Mouse (Mus musculus): Measurements from ENCODE around the gene Olfr1039. TPM values are rescaled to one million over a fixed set of nuclear protein-coding genes. Genes with fewer than 3 reads are reported as not detected.
"Not testable (repeated sequence)": the region's sequence is repeated elsewhere in the genome, so short reads cannot be mapped to it uniquely, and the experiment has no call there.

Olfr1039 gene
- 0.08 TPM in 1 of 2 replicates, not detected in the other for polyA plus RNA-seq (2015; fragmentation: Nextera tagmentation; extraction: Ambion mirVana)

GRCm38 (mm10) chr2:86135828-86136227 is at the start of gene Olfr1039:
TSS of gene Olfr1039 (minus strand) at chr2:86135928.
- H3K4me1 ChIP-seq: no peaks in the 10 kb centered on the region
- no peak within 1 kb of the TSS for H3K27ac ChIP-seq
- no peaks in the 10 kb centered on the region for H3K36me3 ChIP-seq
- WGBS: 96% methylated on average over 1 of the region's 1 CpGs
- H3K9me3 ChIP-seq: no peaks in the 10 kb centered on the region
- no peak within 1 kb of the TSS for H3K4me2 ChIP-seq
- ATAC-seq (ENCODE audit: insufficient number of reproducible peaks, insufficient read depth, low FRiP score, low TSS enrichment, low read depth): no peak
- no peak within 1 kb of the TSS for H3K4me3 ChIP-seq
- no peak within 1 kb of the TSS for H3K9ac ChIP-seq
- no peaks in the 10 kb centered on the region for H3K27me3 ChIP-seq

GRCm38 (mm10) chr2:86179950-86180349 is 44.2 kb upstream of the Olfr1039 start:
- H3K4me2 ChIP-seq: no peak overlapping the region
- no peaks in the 10 kb centered on the region for H3K36me3 ChIP-seq
- no peak overlapping the region for H3K9ac ChIP-seq
- no peaks in the 10 kb centered on the region for H3K9me3 ChIP-seq
- H3K27ac ChIP-seq: no peak overlapping the region
- H3K4me3 ChIP-seq: no peak overlapping the region
- ATAC-seq (ENCODE audit: insufficient number of reproducible peaks, insufficient read depth, low FRiP score, low TSS enrichment, low read depth): no peak
- WGBS: 72% methylated on average over 3 of the region's 3 CpGs
- H3K27me3 ChIP-seq: no peaks in the 10 kb centered on the region
- no peaks in the 10 kb centered on the region for H3K4me1 ChIP-seq

- Histone ChIP-seq H3K9ac (no peak within 1 kb of the TSS), H3K27ac (no peak within 1 kb of the TSS), H3K36me3 (no peaks in the 10 kb centered on the region), H3K4me3 (no peak within 1 kb of the TSS), H3K4me2 (no peak within 1 kb of the TSS), H3K4me1 (no peaks in the 10 kb centered on the region), H3K27me3 (no peaks in the 10 kb centered on the region), H3K9me3 (no peaks in the 10 kb centered on the region)
- ATAC-seq (ENCODE audit: insufficient number of reproducible peaks, insufficient read depth, low FRiP score, low TSS enrichment, low read depth): no peak
Observed at GRCm38 (mm10) chr2:86177720-86178119, 42.0 kb upstream of the Olfr1039 start, which contains the start of gene Olfr1044. TSS of gene Olfr1044 (minus strand) at chr2:86177820.

GRCm38 (mm10) chr2:86175422-86175821 is 39.7 kb upstream of the Olfr1039 start:
- H3K4me1 ChIP-seq; H3K27me3 ChIP-seq; H3K4me2 ChIP-seq; ATAC-seq (ENCODE audit: insufficient number of reproducible peaks, insufficient read depth, low FRiP score, low TSS enrichment, low read depth); H3K9me3 ChIP-seq; H3K9ac ChIP-seq; H3K36me3 ChIP-seq; H3K27ac ChIP-seq; H3K4me3 ChIP-seq: not testable (repeated sequence)
- 72% methylated on average over 7 of the region's 7 CpGs for WGBS

GRCm38 (mm10) chr2:86167422-86167821 is 31.7 kb upstream of the Olfr1039 start, which contains the start of gene Olfr1043:
TSS of gene Olfr1043 (minus strand) at chr2:86167522.
- no peak for ATAC-seq (ENCODE audit: insufficient number of reproducible peaks, insufficient read depth, low FRiP score, low TSS enrichment, low read depth)
- Histone ChIP-seq H3K27ac (no peak within 1 kb of the TSS), H3K9ac (no peak within 1 kb of the TSS), H3K27me3 (no peaks in the 10 kb centered on the region), H3K4me2 (no peak within 1 kb of the TSS), H3K9me3 (no peaks in the 10 kb centered on the region), H3K4me3 (no peak within 1 kb of the TSS), H3K4me1 (no peaks in the 10 kb centered on the region), H3K36me3 (no peaks in the 10 kb centered on the region)
- 86% methylated on average over 2 of the region's 2 CpGs for WGBS

- 92% methylated on average over 2 of the region's 2 CpGs for WGBS
Observed at GRCm38 (mm10) chr2:86161738-86162137, 26.0 kb upstream of the Olfr1039 start, which contains the start of gene Olfr1042. TSS of gene Olfr1042 (minus strand) at chr2:86161838.

GRCm38 (mm10) chr2:86146632-86147031 is 10.9 kb upstream of the Olfr1039 start, which contains the start of gene Olfr1040:
TSS of gene Olfr1040 (minus strand) at chr2:86146732.
- no peak for ATAC-seq (ENCODE audit: insufficient number of reproducible peaks, insufficient read depth, low FRiP score, low TSS enrichment, low read depth)
- Histone ChIP-seq H3K9ac (no peak within 1 kb of the TSS), H3K4me1 (no peaks in the 10 kb centered on the region), H3K27ac (no peak within 1 kb of the TSS), H3K36me3 (no peaks in the 10 kb centered on the region), H3K27me3 (no peaks in the 10 kb centered on the region), H3K9me3 (no peaks in the 10 kb centered on the region), H3K4me2 (no peak within 1 kb of the TSS), H3K4me3 (no peak within 1 kb of the TSS)
- 80% methylated on average over 1 of the region's 1 CpGs for WGBS

More at GRCm38 (mm10) chr2:86161738-86162137, 26.0 kb upstream of the Olfr1039 start, which contains the start of gene Olfr1042:
- no peak within 1 kb of the TSS for H3K27ac ChIP-seq
- H3K27me3 ChIP-seq: no peaks in the 10 kb centered on the region
- no peaks in the 10 kb centered on the region for H3K4me1 ChIP-seq
- no peaks in the 10 kb centered on the region for H3K36me3 ChIP-seq
- no peak within 1 kb of the TSS for H3K4me3 ChIP-seq
- H3K4me2 ChIP-seq: no peak within 1 kb of the TSS
- H3K9me3 ChIP-seq: no peaks in the 10 kb centered on the region
- no peak for ATAC-seq (ENCODE audit: insufficient number of reproducible peaks, insufficient read depth, low FRiP score, low TSS enrichment, low read depth)
- H3K9ac ChIP-seq: no peak within 1 kb of the TSS

GRCm38 (mm10) chr2:86087285-86087684 is 48.4 kb downstream of the Olfr1039 start, which contains the start of gene Olfr1037:
TSS of gene Olfr1037 (minus strand) at chr2:86087385.
- H3K4me2 ChIP-seq: no peak within 1 kb of the TSS
- H3K27me3 ChIP-seq: no peaks in the 10 kb centered on the region
- WGBS: 79% methylated on average over 2 of the region's 2 CpGs
- no peak within 1 kb of the TSS for H3K4me3 ChIP-seq
- H3K27ac ChIP-seq: no peak within 1 kb of the TSS
- no peaks in the 10 kb centered on the region for H3K9me3 ChIP-seq
- H3K4me1 ChIP-seq: no peaks in the 10 kb centered on the region
- no peak within 1 kb of the TSS for H3K9ac ChIP-seq
- H3K36me3 ChIP-seq: no peaks in the 10 kb centered on the region
- ATAC-seq (ENCODE audit: insufficient number of reproducible peaks, insufficient read depth, low FRiP score, low TSS enrichment, low read depth): no peak

- not testable (repeated sequence) for H3K4me2 ChIP-seq; H3K9me3 ChIP-seq; H3K9ac ChIP-seq; H3K27me3 ChIP-seq; H3K27ac ChIP-seq; H3K4me3 ChIP-seq; H3K4me1 ChIP-seq; ATAC-seq (ENCODE audit: insufficient number of reproducible peaks, insufficient read depth, low FRiP score, low TSS enrichment, low read depth); H3K36me3 ChIP-seq
- 81% methylated on average over 1 of the region's 1 CpGs for WGBS
Observed at GRCm38 (mm10) chr2:86080478-86080877, 55.2 kb downstream of the Olfr1039 start.

Other genes starting within 250 kb of the Olfr1039 start
- not detected in 2 replicates for gene Olfr1024, start 230.9 kb downstream of the Olfr1039 start, polyA plus RNA-seq (2015; fragmentation: Nextera tagmentation; extraction: Ambion mirVana)
- gene Olfr1025-ps1, start 220.7 kb downstream of the Olfr1039 start, polyA plus RNA-seq (2015; fragmentation: Nextera tagmentation; extraction: Ambion mirVana): 0.22 TPM in 1 of 2 replicates, not detected in the other
- gene Olfr1026, start 214.4 kb downstream of the Olfr1039 start, polyA plus RNA-seq (2015; fragmentation: Nextera tagmentation; extraction: Ambion mirVana): not detected in 2 replicates
- gene Olfr1028, start 185.5 kb downstream of the Olfr1039 start, polyA plus RNA-seq (2015; fragmentation: Nextera tagmentation; extraction: Ambion mirVana): not detected in 2 replicates
- not detected in 2 replicates for gene Olfr1029, start 162.0 kb downstream of the Olfr1039 start, polyA plus RNA-seq (2015; fragmentation: Nextera tagmentation; extraction: Ambion mirVana)
- gene Olfr1030, start 156.7 kb downstream of the Olfr1039 start, polyA plus RNA-seq (2015; fragmentation: Nextera tagmentation; extraction: Ambion mirVana): not detected in 2 replicates
- not detected in 2 replicates for gene Olfr1031, start 145.6 kb downstream of the Olfr1039 start, polyA plus RNA-seq (2015; fragmentation: Nextera tagmentation; extraction: Ambion mirVana)
- gene Olfr1032, start 130.4 kb downstream of the Olfr1039 start, polyA plus RNA-seq (2015; fragmentation: Nextera tagmentation; extraction: Ambion mirVana): not detected in 2 replicates
- gene Olfr1033, start 115.3 kb downstream of the Olfr1039 start, polyA plus RNA-seq (2015; fragmentation: Nextera tagmentation; extraction: Ambion mirVana): 0.41 and 0.43 TPM in 2 replicates
- not detected in 2 replicates for gene Olfr1034, start 90.1 kb downstream of the Olfr1039 start, polyA plus RNA-seq (2015; fragmentation: Nextera tagmentation; extraction: Ambion mirVana)
- 0.06 TPM in 1 of 2 replicates, not detected in the other for gene Olfr1036, start 61.9 kb downstream of the Olfr1039 start, polyA plus RNA-seq (2015; fragmentation: Nextera tagmentation; extraction: Ambion mirVana)
- not detected in 2 replicates for gene Olfr1037, start 48.5 kb downstream of the Olfr1039 start, polyA plus RNA-seq (2015; fragmentation: Nextera tagmentation; extraction: Ambion mirVana)
- not detected in 2 replicates for gene Olfr1040, start 10.8 kb upstream of the Olfr1039 start, polyA plus RNA-seq (2015; fragmentation: Nextera tagmentation; extraction: Ambion mirVana)
- gene Olfr1042, start 25.9 kb upstream of the Olfr1039 start, polyA plus RNA-seq (2015; fragmentation: Nextera tagmentation; extraction: Ambion mirVana): not detected in 2 replicates
- gene Olfr1043, start 31.6 kb upstream of the Olfr1039 start, polyA plus RNA-seq (2015; fragmentation: Nextera tagmentation; extraction: Ambion mirVana): 0.18 TPM in 1 of 2 replicates, not detected in the other
- gene Olfr1044, start 41.9 kb upstream of the Olfr1039 start, polyA plus RNA-seq (2015; fragmentation: Nextera tagmentation; extraction: Ambion mirVana): not detected in 2 replicates
- gene Olfr52, start 49.8 kb upstream of the Olfr1039 start, polyA plus RNA-seq (2015; fragmentation: Nextera tagmentation; extraction: Ambion mirVana): not detected in 2 replicates
- not detected in 2 replicates for gene Olfr1045, start 67.1 kb upstream of the Olfr1039 start, polyA plus RNA-seq (2015; fragmentation: Nextera tagmentation; extraction: Ambion mirVana)
- gene Olfr1046, start 83.4 kb upstream of the Olfr1039 start, polyA plus RNA-seq (2015; fragmentation: Nextera tagmentation; extraction: Ambion mirVana): not detected in 2 replicates
- gene Olfr1047, start 95.5 kb upstream of the Olfr1039 start, polyA plus RNA-seq (2015; fragmentation: Nextera tagmentation; extraction: Ambion mirVana): not detected in 2 replicates
- gene Olfr1048, start 104.4 kb upstream of the Olfr1039 start, polyA plus RNA-seq (2015; fragmentation: Nextera tagmentation; extraction: Ambion mirVana): not detected in 2 replicates
- not detected in 2 replicates for gene Olfr1049, start 122.4 kb upstream of the Olfr1039 start, polyA plus RNA-seq (2015; fragmentation: Nextera tagmentation; extraction: Ambion mirVana)
- gene Olfr1051, start 143.2 kb upstream of the Olfr1039 start, polyA plus RNA-seq (2015; fragmentation: Nextera tagmentation; extraction: Ambion mirVana): not detected in 2 replicates
- gene Olfr1052, start 156.5 kb upstream of the Olfr1039 start, polyA plus RNA-seq (2015; fragmentation: Nextera tagmentation; extraction: Ambion mirVana): not detected in 2 replicates
- not detected in 2 replicates for gene Olfr1053, start 179.4 kb upstream of the Olfr1039 start, polyA plus RNA-seq (2015; fragmentation: Nextera tagmentation; extraction: Ambion mirVana)
- not detected in 2 replicates for gene Olfr1054, start 199.5 kb upstream of the Olfr1039 start, polyA plus RNA-seq (2015; fragmentation: Nextera tagmentation; extraction: Ambion mirVana)
- not detected in 2 replicates for gene Olfr1055, start 214.4 kb upstream of the Olfr1039 start, polyA plus RNA-seq (2015; fragmentation: Nextera tagmentation; extraction: Ambion mirVana)
- gene Olfr1056, start 226.5 kb upstream of the Olfr1039 start, polyA plus RNA-seq (2015; fragmentation: Nextera tagmentation; extraction: Ambion mirVana): not detected in 2 replicates
- not detected in 2 replicates for gene Olfr1057, start 242.5 kb upstream of the Olfr1039 start, polyA plus RNA-seq (2015; fragmentation: Nextera tagmentation; extraction: Ambion mirVana)

All from embryonic facial prominence, embryonic 13.5 days (tissue).